Mouse (Mus musculus) embryonic fibroblast, embryonic 13.5 days (primary cell): Measurements from ENCODE around the gene Snx19.

Experiments
- CTCF ChIP-seq: IDR thresholded peaks from 2 replicates; pipeline ENCODE4 v1.5.1; 2011; ENCODE audit warnings: mild to moderate bottlenecking, control low read depth, low read length, moderate library complexity, borderline replicate concordance; ENCODE audit not compliant: insufficient read depth
- POLR2A ChIP-seq: IDR thresholded peaks from 2 replicates; pipeline ENCODE4 v1.6.1; 2011; ENCODE audit warnings: low read depth, mild to moderate bottlenecking, control low read depth, low read length, moderate library complexity

DNA sequence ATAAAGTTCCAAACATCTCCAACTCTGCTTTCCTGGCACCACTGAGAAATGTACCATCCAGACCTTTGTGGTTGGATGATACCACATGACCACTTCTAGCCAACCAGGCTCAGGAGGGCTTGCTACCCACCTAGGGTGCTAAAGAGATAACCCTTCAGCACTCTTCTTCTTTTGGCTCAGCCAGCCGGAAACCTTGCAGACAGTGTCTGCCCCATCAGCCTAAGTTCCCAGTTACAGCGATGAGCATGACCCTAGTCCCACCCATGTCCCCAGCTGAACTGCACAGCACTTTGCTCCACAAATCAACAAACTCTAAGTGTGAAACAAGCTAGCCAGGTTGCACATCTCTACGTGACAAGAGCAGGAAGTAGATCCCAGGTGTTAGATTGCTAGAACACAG, 57.3 kb downstream of the Snx19 start:
- no peak for TF ChIP-seq CTCF
- no peak for TF ChIP-seq POLR2A
